Mouse (Mus musculus) gastrocnemius, adult 2 months (tissue): Measurements from ENCODE around the gene Prim1. TPM values are rescaled to one million over a fixed set of nuclear protein-coding genes. Genes with fewer than 3 reads are reported as not detected.
"Not testable (repeated sequence)": the region's sequence is repeated elsewhere in the genome, so short reads cannot be mapped to it uniquely, and the experiment has no call there.

Experiments
- DNase-seq: peaks from one replicate; pipeline ENCODE4 v3.0.0; 2022
- H3K27ac ChIP-seq: fragments of 200-600 bp; 2 replicates; pipeline ENCODE4 v1.8.1; 2022; ENCODE audit warnings: mild to moderate bottlenecking
- H3K4me3 ChIP-seq: fragments of 200-600 bp; 2 replicates; pipeline ENCODE4 v1.8.1; 2022; ENCODE audit warnings: mild to moderate bottlenecking, moderate library complexity
- CTCF ChIP-seq: fragments of 200-600 bp; IDR thresholded peaks from 2 replicates; pipeline ENCODE4 v1.8.1; 2022; ENCODE audit warnings: antibody characterized with exemption, mild to moderate bottlenecking, moderate library complexity
- intact Hi-C: fragments of 180-260 bp; cut with DNase I; formaldehyde crosslinking; loops from one replicate; pipeline ENCODE4 v1.15.1; 2025
- total RNA-seq, 2 experiments: library from RNA; stranded (reverse); gene quantifications; 2 replicates each; pipeline ENCODE4 v1.2.3; 2021

Prim1 gene
- total RNA-seq, 2 experiments from 2014 or later = 0.61 to 0.95 TPM

- Histone ChIP-seq H3K4me3 (peak overlapping the region; percentile 94), H3K27ac (peak overlapping the region; percentile 98)
- no peak for TF ChIP-seq CTCF
- intact Hi-C loops = no loop called here
- DNase-seq = no peak
Observed at GRCm38 (mm10) chr10:128061109-128061508, 46.1 kb downstream of the Prim1 start.

- DNase-seq = no peak
- Histone ChIP-seq H3K4me3 (no peak overlapping the region), H3K27ac (no peak overlapping the region)
- intact Hi-C loops = no loop called here
- TF ChIP-seq CTCF = no peak
Observed at GRCm38 (mm10) chr10:128062221-128062989, 47.4 kb downstream of the Prim1 start.

GRCm38 (mm10) chr10:128066072-128066471, 51.1 kb downstream of the Prim1 start:
- no peak overlapping the region for H3K27ac ChIP-seq
- intact Hi-C loops = no loop called here
- DNase-seq = no peak
- no peak overlapping the region for H3K4me3 ChIP-seq
- no peak for TF ChIP-seq CTCF

- no peak for DNase-seq
- Histone ChIP-seq H3K27ac (no peak overlapping the region), H3K4me3 (no peak overlapping the region)
- no peak for TF ChIP-seq CTCF
- intact Hi-C loops = no loop called here
Observed at GRCm38 (mm10) chr10:128069201-128069600, 54.2 kb downstream of the Prim1 start.

- H3K4me3 ChIP-seq, DNase-seq, intact Hi-C loops, H3K27ac ChIP-seq: not testable (repeated sequence)
- peak; percentile 9; the same call in 1 of the 2 replicates for TF ChIP-seq CTCF
Observed at GRCm38 (mm10) chr10:128070432-128070831, 55.5 kb downstream of the Prim1 start.

- H3K27ac ChIP-seq, intact Hi-C loops, DNase-seq, H3K4me3 ChIP-seq: not testable (repeated sequence)
Observed at GRCm38 (mm10) chr10:128078269-128078668, 63.3 kb downstream of the Prim1 start.

Other genes starting within 250 kb of the Prim1 start
- under 1 TPM; 0.33 to 0.48 TPM for gene Rdh9, start 238.8 kb upstream of the Prim1 start, total RNA-seq
- gene Rdh16, start 214.0 kb upstream of the Prim1 start, total RNA-seq = not detected
- not detected for gene Rdh19, start 165.2 kb upstream of the Prim1 start, total RNA-seq
- gene Rdh16f2, start 148.7 kb upstream of the Prim1 start, total RNA-seq = not detected
- not detected for gene Rdh7, start 126.4 kb upstream of the Prim1 start, total RNA-seq
- gene Sdr9c7, start 116.7 kb upstream of the Prim1 start, total RNA-seq = not detected
- not detected for gene Hsd17b6, start 7.6 kb upstream of the Prim1 start, total RNA-seq
- gene Naca, start 20.4 kb downstream of the Prim1 start, total RNA-seq = 100 to 1,000 TPM; 385 to 418 TPM
- gene Ptges3, start 43.8 kb downstream of the Prim1 start, total RNA-seq = 10 to 100 TPM; 75.4 to 81.3 TPM
- gene Atp5b, start 68.1 kb downstream of the Prim1 start, total RNA-seq = 1,000 to 10,000 TPM; 3,225 to 4,497 TPM
- gene Baz2a, start 76.4 kb downstream of the Prim1 start, total RNA-seq = 10 to 100 TPM; 12.7 to 13.2 TPM
- 10 to 100 TPM; 51.8 to 71.2 TPM for gene Rbms2, start 165.1 kb downstream of the Prim1 start, total RNA-seq
- gene Gls2, start 179.3 kb downstream of the Prim1 start, total RNA-seq = under 1 TPM; 0.59 to 0.67 TPM
- 10 to 100 TPM; 29.5 to 36.4 TPM for gene Spryd4, start 196.6 kb downstream of the Prim1 start, total RNA-seq
- not detected for gene Mip, start 210.7 kb downstream of the Prim1 start, total RNA-seq
- 1 to 10 TPM; 1.8 to 2.5 TPM for gene Timeless, start 216.9 kb downstream of the Prim1 start, total RNA-seq
- not detected for gene Apon, start 238.9 kb downstream of the Prim1 start, total RNA-seq